Mouse (Mus musculus) hindbrain, embryonic 10.5 days (tissue): Measurements from ENCODE around the gene Abi3. TPM values are rescaled to one million over a fixed set of nuclear protein-coding genes. Genes with fewer than 3 reads are reported as not detected.

Source experiments
- DNase-seq: peaks from one replicate; pipeline ENCODE4 v3.0.0-alpha.2; 2017; ENCODE audit warnings: low spot score
- H3K27ac ChIP-seq: fragments of 300-500 bp; sonication (generic); 2 replicates; pipeline ENCODE4 v1.5.1; 2016; ENCODE audit warnings: mild to moderate bottlenecking, moderate library complexity
- H3K27me3 ChIP-seq: fragments of 300-500 bp; sonication (generic); 2 replicates; pipeline ENCODE4 v1.6.1; 2016; ENCODE audit warnings: mild to moderate bottlenecking; ENCODE audit not compliant: poor library complexity, insufficient read depth, severe bottlenecking
- H3K36me3 ChIP-seq: fragments of 300-500 bp; sonication (generic); 2 replicates; pipeline ENCODE4 v1.6.1; 2016; ENCODE audit warnings: mild to moderate bottlenecking, moderate library complexity
- H3K4me1 ChIP-seq: fragments of 300-500 bp; sonication (generic); replicated peaks from 2 replicates; pipeline ENCODE4 v1.6.1; 2016; ENCODE audit warnings: mild to moderate bottlenecking
- H3K4me3 ChIP-seq: fragments of 300-500 bp; sonication (generic); 2 replicates; pipeline ENCODE4 v1.5.1; 2016; ENCODE audit warnings: mild to moderate bottlenecking, moderate library complexity
- H3K9me3 ChIP-seq: fragments of 300-500 bp; sonication (generic); 2 replicates; pipeline ENCODE4 v1.6.1; 2016; ENCODE audit warnings: mild to moderate bottlenecking, moderate library complexity
- WGBS: fragments of 180-500 bp; shearing (Covaris S2); methylation state at CpG from one replicate; pipeline ENCODE4 v1.1.7; 2016; 5-methylcytosine and 5-hydroxymethylcytosine counted together
- polyA plus RNA-seq: library from polyadenylated mRNA; unstranded; fragments of >200 nt; fragmentation: Nextera tagmentation; extraction: Ambion mirVana; gene quantifications from 2 replicates; pipeline ENCODE4 v1.2.1, GENCODE M21; 2016

Abi3 gene
- polyA plus RNA-seq, 1 experiment from 2014 or later = 4.4 TPM

GRCm38 (mm10) chr11:95857306-95857705 lies 15.0 kb upstream of the Abi3 start:
- no peak overlapping the region for H3K27ac ChIP-seq
- WGBS = 80% methylated on average over 4 of the region's 4 CpGs
- H3K9me3 ChIP-seq = 0 out of 2 replicates have a peak, but pooled peaks cover 4% of the 10 kb centered on the region
- H3K4me3 ChIP-seq = no peak overlapping the region
- H3K36me3 ChIP-seq = no peaks in the 10 kb centered on the region
- DNase-seq = no peak
- H3K4me1 ChIP-seq = peaks cover 24% of the 10 kb centered on the region
- no peaks in the 10 kb centered on the region for H3K27me3 ChIP-seq

GRCm38 (mm10) chr11:95853684-95854083 lies 11.4 kb upstream of the Abi3 start:
- H3K27ac ChIP-seq = no peak overlapping the region
- WGBS = 60% methylated on average over 5 of the region's 5 CpGs

GRCm38 (mm10) chr11:95850898-95851297 lies 8.6 kb upstream of the Abi3 start:
- 0 out of 2 replicates have a peak, but pooled peaks cover 4% of the 10 kb centered on the region for H3K9me3 ChIP-seq
- DNase-seq = no peak
- no peak overlapping the region for H3K27ac ChIP-seq
- no peaks in the 10 kb centered on the region for H3K4me1 ChIP-seq
- no peaks in the 10 kb centered on the region for H3K36me3 ChIP-seq
- 79% methylated on average over 2 of the region's 2 CpGs for WGBS
- H3K27me3 ChIP-seq = no peaks in the 10 kb centered on the region
- no peak overlapping the region for H3K4me3 ChIP-seq

More at GRCm38 (mm10) chr11:95853684-95854083, 11.4 kb upstream of the Abi3 start:
- Histone ChIP-seq H3K36me3 (no peaks in the 10 kb centered on the region), H3K4me1 (peaks cover 11% of the 10 kb centered on the region), H3K4me3 (no peak overlapping the region), H3K27me3 (no peaks in the 10 kb centered on the region), H3K9me3 (0 out of 2 replicates have a peak, but pooled peaks cover 4% of the 10 kb centered on the region)
- DNase-seq = no peak

- 66% methylated on average over 4 of the region's 4 CpGs for WGBS
- no peaks in the 10 kb centered on the region for H3K36me3 ChIP-seq
- H3K27me3 ChIP-seq = peaks cover 36% of the 10 kb centered on the region
- H3K4me1 ChIP-seq = peaks cover 10% of the 10 kb centered on the region
- DNase-seq = no peak
- H3K4me3 ChIP-seq = no peak overlapping the region
- H3K9me3 ChIP-seq = no peaks in the 10 kb centered on the region
- no peak overlapping the region for H3K27ac ChIP-seq
Observed at GRCm38 (mm10) chr11:95844935-95845334, 2.7 kb upstream of the Abi3 start.

GRCm38 (mm10) chr11:95843421-95843950 lies 1.2 kb upstream of the Abi3 start:
- Histone ChIP-seq H3K4me1 (peaks cover 17% of the 10 kb centered on the region), H3K4me3 (no peak overlapping the region), H3K9me3 (no peaks in the 10 kb centered on the region), H3K27me3 (peaks cover 40% of the 10 kb centered on the region), H3K27ac (no peak overlapping the region), H3K36me3 (no peaks in the 10 kb centered on the region)
- DNase-seq = no peak
- WGBS = 61% methylated on average over 6 of the region's 6 CpGs

- Histone ChIP-seq H3K27me3 (peaks cover 42% of the 10 kb centered on the region), H3K4me1 (peaks cover 18% of the 10 kb centered on the region), H3K9me3 (no peaks in the 10 kb centered on the region), H3K4me3 (no peak overlapping the region), H3K36me3 (no peaks in the 10 kb centered on the region), H3K27ac (no peak overlapping the region)
- DNase-seq = no peak
- 83% methylated on average over 5 of the region's 5 CpGs for WGBS
Observed at GRCm38 (mm10) chr11:95842953-95843352, 677 bp upstream of the Abi3 start.

- Histone ChIP-seq H3K36me3 (no peaks in the 10 kb centered on the region), H3K4me3 (peak overlapping the region; percentile 34), H3K27ac (0 out of 2 replicates have a peak overlapping the region, but pooled peaks have one; percentile 62), H3K4me1 (peaks cover 18% of the 10 kb centered on the region), H3K27me3 (peaks cover 57% of the 10 kb centered on the region), H3K9me3 (no peaks in the 10 kb centered on the region)
- 60% methylated on average over 10 of the region's 10 CpGs for WGBS
- no peak for DNase-seq
Observed at GRCm38 (mm10) chr11:95841498-95841830, 812 bp downstream of the Abi3 start.

GRCm38 (mm10) chr11:95840694-95841497 lies 1.4 kb downstream of the Abi3 start:
- 77% methylated on average over 5 of the region's 5 CpGs for WGBS
- Histone ChIP-seq H3K27me3 (peaks cover 62% of the 10 kb centered on the region), H3K4me1 (peaks cover 21% of the 10 kb centered on the region), H3K9me3 (no peaks in the 10 kb centered on the region), H3K36me3 (no peaks in the 10 kb centered on the region), H3K4me3 (peak overlapping the region; percentile 34; the same call in 1 of the 2 replicates), H3K27ac (no peak overlapping the region)
- no peak for DNase-seq

GRCm38 (mm10) chr11:95838999-95839868 lies 3.0 kb downstream of the Abi3 start:
- Histone ChIP-seq H3K4me3 (no peak overlapping the region), H3K9me3 (no peaks in the 10 kb centered on the region), H3K36me3 (no peaks in the 10 kb centered on the region), H3K4me1 (peaks cover 37% of the 10 kb centered on the region), H3K27me3 (peaks cover 79% of the 10 kb centered on the region), H3K27ac (no peak overlapping the region)
- no peak for DNase-seq
- 73% methylated on average over 8 of the region's 8 CpGs for WGBS

- DNase-seq = no peak
- Histone ChIP-seq H3K27ac (no peak overlapping the region), H3K4me3 (no peak overlapping the region), H3K9me3 (no peaks in the 10 kb centered on the region), H3K36me3 (no peaks in the 10 kb centered on the region), H3K27me3 (peaks cover 83% of the 10 kb centered on the region), H3K4me1 (peaks cover 44% of the 10 kb centered on the region)
- WGBS = 80% methylated on average over 4 of the region's 4 CpGs
Observed at GRCm38 (mm10) chr11:95838598-95838997, 3.7 kb downstream of the Abi3 start.

- no peaks in the 10 kb centered on the region for H3K9me3 ChIP-seq
- DNase-seq = no peak
- H3K36me3 ChIP-seq = no peaks in the 10 kb centered on the region
- H3K4me1 ChIP-seq = peaks cover 53% of the 10 kb centered on the region
- no peak within 1 kb of the TSS for H3K27ac ChIP-seq
- H3K4me3 ChIP-seq = no peak within 1 kb of the TSS
- H3K27me3 ChIP-seq = peaks cover 84% of the 10 kb centered on the region
- 87% methylated on average over 10 of the region's 10 CpGs for WGBS
Observed at GRCm38 (mm10) chr11:95837059-95837458, 5.2 kb downstream of the Abi3 start, which contains the start of gene Gngt2. Gene Gngt2, plus strand, starts transcription at chr11:95837216.

GRCm38 (mm10) chr11:95836433-95836832 lies 5.8 kb downstream of the Abi3 start:
- Histone ChIP-seq H3K27ac (no peak overlapping the region), H3K27me3 (peaks cover 84% of the 10 kb centered on the region), H3K36me3 (no peaks in the 10 kb centered on the region), H3K4me3 (no peak overlapping the region), H3K9me3 (no peaks in the 10 kb centered on the region), H3K4me1 (peaks cover 56% of the 10 kb centered on the region)
- DNase-seq = no peak
- 74% methylated on average over 6 of the region's 6 CpGs for WGBS
